In the genomic region with DNA sequence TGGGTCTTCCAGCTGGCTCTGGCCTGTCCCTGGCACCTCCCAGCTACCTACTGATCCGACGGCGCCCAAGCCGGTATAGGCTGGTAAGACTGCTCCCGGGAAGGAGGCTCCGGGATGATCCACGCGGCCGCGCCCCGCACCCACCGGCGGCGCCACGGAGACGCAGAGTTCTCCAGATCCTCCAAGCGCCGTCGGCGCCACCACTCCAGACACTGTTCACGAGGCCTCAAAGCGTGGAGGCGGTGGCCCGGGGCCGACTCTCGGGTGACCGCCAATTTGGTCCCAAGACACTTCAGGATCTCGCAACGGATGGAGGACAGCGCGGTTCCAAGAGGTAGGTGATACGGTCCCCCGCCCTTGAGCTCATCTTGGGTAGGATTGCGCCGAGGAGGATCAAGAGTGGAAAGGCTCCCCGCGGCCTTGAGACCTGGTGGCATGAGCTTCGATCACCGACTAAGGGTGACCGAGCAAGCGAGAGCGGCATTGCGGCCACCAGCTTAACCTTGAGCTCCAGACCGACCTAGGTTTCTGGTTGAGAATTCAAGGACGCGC, we compare ENCODE assay signal across 10 mouse cellular contexts. TPM values are rescaled to one million over a fixed set of nuclear protein-coding genes. Genes with fewer than 3 reads are reported as not detected.
DNase-seq lines count a peak whose midpoint lies in the region; ATAC-seq and TF ChIP-seq lines count a peak whose summit lies in the region.
"Had no signal": no experiment of that assay in that cellular context is flagged by ENCODE, and none has a peak within 500 bp of the region (broad histone marks: within the 10 kb centered on the region; RNA-seq: fewer than 3 reads in every experiment).

No protein-coding gene starts in this region.

- no peak overlapping the region for H3K27ac ChIP-seq in intestine, postnatal 0 days (ENCODE audit: low read depth, low read length)
- H3K27ac ChIP-seq in limb, embryonic 14.5 days (replicated peaks; ENCODE audit: low read depth, low read length), result no peak overlapping the region

- peak overlapping the region; percentile 38; the same call in 1 of the 2 replicates for H3K4me2 ChIP-seq in intestine, postnatal 0 days (replicated peaks; ENCODE audit: low read depth)
- peak overlapping the region; percentile 35 for H3K4me2 ChIP-seq in limb, embryonic 14.5 days (replicated peaks; ENCODE audit: low read depth, low read length, severe bottlenecking)

- no peak for TF ChIP-seq CTCF in intestine, postnatal 0 days (IDR thresholded peaks at IDR 0.05; ENCODE audit: low read depth)

- H3K4me1 ChIP-seq in intestine, postnatal 0 days (replicated peaks; ENCODE audit: control insufficient read depth, insufficient read depth, low read length), result no peaks in the 10 kb centered on the region
- H3K4me1 ChIP-seq in limb, embryonic 14.5 days (ENCODE audit: control insufficient read depth, insufficient read depth, low read length), result peaks cover 5% of the 10 kb centered on the region; the same call in 1 of the 2 replicates

- no peaks in the 10 kb centered on the region for H3K9me3 ChIP-seq in intestine, postnatal 0 days (ENCODE audit: control insufficient read depth)
- H3K9me3 ChIP-seq in limb, embryonic 14.5 days (ENCODE audit: control insufficient read depth, low read length), result no peaks in the 10 kb centered on the region

- H3K27me3 ChIP-seq in intestine, postnatal 0 days (replicated peaks; ENCODE audit: control insufficient read depth, insufficient read depth, low read length), result peaks cover 82% of the 10 kb centered on the region
- peaks cover 66% of the 10 kb centered on the region for H3K27me3 ChIP-seq in limb, embryonic 14.5 days (ENCODE audit: control insufficient read depth, insufficient read depth, low read length)

- no peaks in the 10 kb centered on the region for H3K36me3 ChIP-seq in intestine, postnatal 0 days (ENCODE audit: control insufficient read depth, insufficient read depth)
- H3K36me3 ChIP-seq in limb, embryonic 14.5 days (ENCODE audit: control insufficient read depth, insufficient read depth, low read length), result no peaks in the 10 kb centered on the region

- intact Hi-C loops in left cerebral cortex, postnatal 10 days (cut with DNase I), result no loop called here

- WGBS in intestine, postnatal 0 days, result under 1% methylated on average over 46 of the region's 46 CpGs
- WGBS in limb, embryonic 14.5 days, result 1% methylated on average over 44 of the region's 46 CpGs

- peak; percentile 7 for DNase-seq in gastrocnemius, postnatal 10 days
- DNase-seq in gastrocnemius, adult 8-10 months (ENCODE audit: low spot score in 2 of 2), result no peak
- peak; percentile 76 for DNase-seq in ZHBTc4 (ENCODE audit: low read depth, low spot score)
- no peak for DNase-seq in limb, embryonic 14.5 days (ENCODE audit: low spot score)
- no peak for DNase-seq in left cerebral cortex, postnatal 10 days (ENCODE audit: extremely low spot score in 1 of 2, low spot score in 2 of 2)
- DNase-seq in thymus, postnatal 10 days (ENCODE audit: low spot score in 2 of 2), result no peak
- no peak for DNase-seq in frontal cortex, postnatal 10 days (ENCODE audit: low spot score in 2 of 2)
- DNase-seq: layer of hippocampus, postnatal 36 days; right cerebral cortex, postnatal 25 days had no signal

- H3K9ac ChIP-seq in intestine, postnatal 0 days (ENCODE audit: low read depth, low read length), result no peak overlapping the region
- peak overlapping the region; percentile 42 for H3K9ac ChIP-seq in limb, embryonic 14.5 days (ENCODE audit: low read depth, low read length, severe bottlenecking)

- H3K4me3 ChIP-seq in intestine, postnatal 0 days (ENCODE audit: low read depth, low read length), result peak overlapping the region; percentile 31
- peak overlapping the region; percentile 33 for H3K4me3 ChIP-seq in limb, embryonic 14.5 days (replicated peaks; ENCODE audit: low read length)

- ATAC-seq in intestine, postnatal 0 days, result no peak
- ATAC-seq in limb, embryonic 14.5 days (ENCODE audit: low FRiP score, low read depth), result no peak

- no peak for TF ChIP-seq POLR2A in limb, embryonic 14.5 days (IDR thresholded peaks at IDR 0.05; ENCODE audit: borderline replicate concordance, extremely low read depth, insufficient read depth, insufficient read length)

RNA-seq across cellular contexts. Expression of gene Hoxb9, which starts 19.7 kb away (rescaled TPM):
- total RNA-seq in gastrocnemius, postnatal 10 days (2021), result under 1 TPM; 0.63 to 0.79 TPM
- under 1 TPM in 3 of 4 experiments, not detected in 1; 0.12 to 0.24 (median 0.19) TPM for total RNA-seq in gastrocnemius, adult 8-10 months (2022)
- polyA plus RNA-seq in intestine, postnatal 0 days (2015; fragmentation: Nextera tagmentation; extraction: Ambion mirVana), result 0.37 and 1.5 TPM in 2 replicates
- polyA plus RNA-seq in limb, embryonic 14.5 days (2012; rRNA removed), result 3.2 and 4.4 TPM in 2 replicates
- 1.1 and 1.2 TPM in 2 replicates for polyA plus RNA-seq in limb, embryonic 14.5 days (2014; fragmentation: Nextera tagmentation; extraction: Ambion mirVana)
- not detected for total RNA-seq in left cerebral cortex, postnatal 10 days (2021)
- total RNA-seq: layer of hippocampus, postnatal 36 days had no signal

RNA-seq across cellular contexts. Expression of gene Hoxb8, which starts 30.1 kb away (rescaled TPM):
- total RNA-seq in gastrocnemius, postnatal 10 days (2021), result 1 to 10 TPM in 1 of 2 experiments, under 1 TPM in 1; 0.92 to 1.9 TPM
- total RNA-seq in gastrocnemius, adult 8-10 months (2022), result under 1 TPM in 2 of 4 experiments, not detected in 2; 0.11 to 0.19 TPM
- polyA plus RNA-seq in intestine, postnatal 0 days (2015; fragmentation: Nextera tagmentation; extraction: Ambion mirVana), result 1.0 and 1.1 TPM in 2 replicates
- 2.1 and 2.3 TPM in 2 replicates for polyA plus RNA-seq in limb, embryonic 14.5 days (2012; rRNA removed)
- polyA plus RNA-seq in limb, embryonic 14.5 days (2014; fragmentation: Nextera tagmentation; extraction: Ambion mirVana), result 0.10 and 0.43 TPM in 2 replicates
- total RNA-seq in left cerebral cortex, postnatal 10 days (2021), result not detected
- total RNA-seq: layer of hippocampus, postnatal 36 days had no signal

RNA-seq across cellular contexts. Expression of gene Hoxb7, which starts 34.9 kb away (rescaled TPM):
- total RNA-seq in gastrocnemius, postnatal 10 days (2021), result 1 to 10 TPM; 1.6 to 1.9 TPM
- 1 to 10 TPM in 1 of 4 experiments, under 1 TPM in 2, not detected in 1; 0.52 to 1.0 (median 0.94) TPM for total RNA-seq in gastrocnemius, adult 8-10 months (2022)
- 7.6 and 8.5 TPM in 2 replicates for polyA plus RNA-seq in intestine, postnatal 0 days (2015; fragmentation: Nextera tagmentation; extraction: Ambion mirVana)
- polyA plus RNA-seq in limb, embryonic 14.5 days (2012; rRNA removed), result 2.0 and 2.7 TPM in 2 replicates
- 2.2 and 4.4 TPM in 2 replicates for polyA plus RNA-seq in limb, embryonic 14.5 days (2014; fragmentation: Nextera tagmentation; extraction: Ambion mirVana)
- not detected for total RNA-seq in left cerebral cortex, postnatal 10 days (2021)
- total RNA-seq: layer of hippocampus, postnatal 36 days had no signal

RNA-seq across cellular contexts. Expression of gene Hoxb6, which starts 40.7 kb away (rescaled TPM):
- total RNA-seq in gastrocnemius, postnatal 10 days (2021), result 1 to 10 TPM in 1 of 2 experiments, under 1 TPM in 1; 0.56 to 2.0 TPM
- under 1 TPM in 3 of 4 experiments, not detected in 1; 0.29 to 0.77 (median 0.31) TPM for total RNA-seq in gastrocnemius, adult 8-10 months (2022)
- polyA plus RNA-seq in intestine, postnatal 0 days (2015; fragmentation: Nextera tagmentation; extraction: Ambion mirVana), result 5.7 and 6.4 TPM in 2 replicates
- polyA plus RNA-seq in limb, embryonic 14.5 days (2012; rRNA removed), result 2.2 and 2.8 TPM in 2 replicates
- 0.30 and 0.61 TPM in 2 replicates for polyA plus RNA-seq in limb, embryonic 14.5 days (2014; fragmentation: Nextera tagmentation; extraction: Ambion mirVana)
- not detected for total RNA-seq in left cerebral cortex, postnatal 10 days (2021)
- total RNA-seq: layer of hippocampus, postnatal 36 days had no signal

RNA-seq across cellular contexts. Expression of gene Hoxb5, which starts 51.6 kb away (rescaled TPM):
- 1 to 10 TPM in 1 of 2 experiments, under 1 TPM in 1; 0.89 to 1.3 TPM for total RNA-seq in gastrocnemius, postnatal 10 days (2021)
- total RNA-seq in gastrocnemius, adult 8-10 months (2022), result under 1 TPM; 0.29 to 0.49 (median 0.37) TPM
- 14.7 and 15.8 TPM in 2 replicates for polyA plus RNA-seq in intestine, postnatal 0 days (2015; fragmentation: Nextera tagmentation; extraction: Ambion mirVana)
- polyA plus RNA-seq in limb, embryonic 14.5 days (2012; rRNA removed), result 1.8 TPM in 2 replicates
- 0.51 and 0.85 TPM in 2 replicates for polyA plus RNA-seq in limb, embryonic 14.5 days (2014; fragmentation: Nextera tagmentation; extraction: Ambion mirVana)
- total RNA-seq in left cerebral cortex, postnatal 10 days (2021), result not detected
- total RNA-seq: layer of hippocampus, postnatal 36 days had no signal

Comparison
In these comparisons a context has a peak if more than half of its experiments do, and no peak if none do; other contexts are left out.
1. DNase-seq: peak in gastrocnemius, postnatal 10 days (single experiment) and ZHBTc4 (single experiment); none in gastrocnemius, adult 8-10 months (0 of 2), limb, embryonic 14.5 days (single experiment), left cerebral cortex, postnatal 10 days (0 of 2), thymus, postnatal 10 days (0 of 2) and frontal cortex, postnatal 10 days (0 of 2).